Mouse (Mus musculus) limb, embryonic 13.5 days (tissue): ENCODE measurements around the gene Grik4. TPM values are rescaled to one million over a fixed set of nuclear protein-coding genes. Genes with fewer than 3 reads are reported as not detected.

Source experiments
- ATAC-seq: fragments of 200-750 bp; cut with Nextera tagmentation; 2 replicates; pipeline ENCODE4 v1.8.0; 2017; ENCODE audit warnings: low read depth, moderate number of reproducible peaks, moderate TSS enrichment; ENCODE audit not compliant: low FRiP score
- H3K27ac ChIP-seq: fragments of 300-500 bp; sonication (generic); 2 replicates; pipeline ENCODE4 v1.5.1; 2015; ENCODE audit warnings: inconsistent platforms, mild to moderate bottlenecking, moderate library complexity
- H3K27me3 ChIP-seq: fragments of 300-500 bp; sonication (generic); 2 replicates; pipeline ENCODE4 v1.6.1; 2015; ENCODE audit warnings: mild to moderate bottlenecking, inconsistent platforms
- H3K36me3 ChIP-seq: fragments of 300-500 bp; sonication (generic); 2 replicates; pipeline ENCODE4 v1.6.1; 2015; ENCODE audit warnings: inconsistent platforms, mild to moderate bottlenecking, moderate library complexity
- H3K4me1 ChIP-seq: fragments of 300-500 bp; sonication (generic); 2 replicates; pipeline ENCODE4 v1.6.1; 2015; ENCODE audit warnings: inconsistent platforms
- H3K4me2 ChIP-seq: fragments of 300-500 bp; sonication (generic); replicated peaks from 2 replicates; pipeline ENCODE4 v1.6.1; 2015; ENCODE audit warnings: inconsistent platforms, mild to moderate bottlenecking, moderate library complexity
- H3K4me3 ChIP-seq: fragments of 300-500 bp; sonication (generic); 2 replicates; pipeline ENCODE4 v1.5.1; 2015; ENCODE audit warnings: moderate library complexity, mild to moderate bottlenecking, inconsistent platforms
- H3K9ac ChIP-seq: fragments of 300-500 bp; sonication (generic); 2 replicates; pipeline ENCODE4 v1.6.1; 2015; ENCODE audit warnings: mild to moderate bottlenecking, inconsistent platforms
- H3K9me3 ChIP-seq: fragments of 300-500 bp; sonication (generic); 2 replicates; pipeline ENCODE4 v1.6.1; 2016; ENCODE audit warnings: inconsistent platforms
- WGBS: fragments of 180-500 bp; shearing (Covaris S2); methylation state at CpG from one replicate; pipeline ENCODE4 v1.1.7; 2015; 5-methylcytosine and 5-hydroxymethylcytosine counted together
- polyA plus RNA-seq: library from polyadenylated mRNA; unstranded; fragments of >200 nt; fragmentation: Nextera tagmentation; extraction: Ambion mirVana; gene quantifications from 2 replicates; pipeline ENCODE4 v1.2.1, GENCODE M21; 2015

The Grik4 gene
- polyA plus RNA-seq, 1 experiment from 2014 or later: 2.7 TPM

GRCm38 (mm10) chr9:42674017-42674412, 270.3 kb downstream of the Grik4 start:
- H3K36me3 ChIP-seq: no peaks in the 10 kb centered on the region

GRCm38 (mm10) chr9:42673385-42674016, 270.8 kb downstream of the Grik4 start:
- 12% methylated on average over 12 of the region's 12 CpGs for WGBS
- H3K36me3 ChIP-seq: no peaks in the 10 kb centered on the region

More at GRCm38 (mm10) chr9:42674017-42674412, 270.3 kb downstream of the Grik4 start:
- H3K9me3 ChIP-seq: no peaks in the 10 kb centered on the region
- no peak for ATAC-seq
- 41% methylated on average over 5 of the region's 5 CpGs for WGBS
- H3K9ac ChIP-seq: no peak overlapping the region
- 0 out of 2 replicates have a peak overlapping the region, but pooled peaks have one; percentile 81 for H3K27ac ChIP-seq
- H3K4me3 ChIP-seq: no peak overlapping the region
- H3K4me2 ChIP-seq: peak overlapping the region; percentile 25; the same call in 1 of the 2 replicates
- H3K27me3 ChIP-seq: no peaks in the 10 kb centered on the region; the same call in 1 of the 2 replicates
- peaks cover 27% of the 10 kb centered on the region for H3K4me1 ChIP-seq

GRCm38 (mm10) chr9:42672982-42673381, 271.3 kb downstream of the Grik4 start:
- peak overlapping the region; percentile 25; the same call in 1 of the 2 replicates for H3K4me2 ChIP-seq
- no peaks in the 10 kb centered on the region for H3K9me3 ChIP-seq
- WGBS: 36% methylated on average over 8 of the region's 8 CpGs
- H3K27ac ChIP-seq: peak overlapping the region; percentile 81
- no peaks in the 10 kb centered on the region for H3K36me3 ChIP-seq
- H3K27me3 ChIP-seq: no peaks in the 10 kb centered on the region; the same call in 1 of the 2 replicates
- no peak for ATAC-seq
- no peak overlapping the region for H3K9ac ChIP-seq
- H3K4me1 ChIP-seq: peaks cover 27% of the 10 kb centered on the region
- no peak overlapping the region for H3K4me3 ChIP-seq

More at GRCm38 (mm10) chr9:42673385-42674016, 270.8 kb downstream of the Grik4 start:
- Histone ChIP-seq H3K27ac (peak overlapping the region; percentile 81), H3K27me3 (no peaks in the 10 kb centered on the region; the same call in 1 of the 2 replicates), H3K4me3 (no peak overlapping the region), H3K9me3 (no peaks in the 10 kb centered on the region), H3K4me1 (peaks cover 27% of the 10 kb centered on the region), H3K9ac (no peak overlapping the region), H3K4me2 (peak overlapping the region; percentile 25; the same call in 1 of the 2 replicates)
- peak; percentile 69; the same call in 1 of the 2 replicates for ATAC-seq

GRCm38 (mm10) chr9:42670619-42671018, 273.7 kb downstream of the Grik4 start:
- H3K9ac ChIP-seq: no peak overlapping the region

GRCm38 (mm10) chr9:42661481-42661880, 282.8 kb downstream of the Grik4 start:
- H3K4me2 ChIP-seq: no peak overlapping the region
- H3K27me3 ChIP-seq: no peaks in the 10 kb centered on the region
- no peak overlapping the region for H3K27ac ChIP-seq
- no peak overlapping the region for H3K9ac ChIP-seq
- H3K4me3 ChIP-seq: no peak overlapping the region
- no peaks in the 10 kb centered on the region for H3K36me3 ChIP-seq
- H3K4me1 ChIP-seq: no peaks in the 10 kb centered on the region
- H3K9me3 ChIP-seq: no peaks in the 10 kb centered on the region
- 78% methylated on average over 1 of the region's 1 CpGs for WGBS
- ATAC-seq: no peak

More at GRCm38 (mm10) chr9:42670619-42671018, 273.7 kb downstream of the Grik4 start:
- Histone ChIP-seq H3K36me3 (no peaks in the 10 kb centered on the region), H3K4me1 (peaks cover 27% of the 10 kb centered on the region), H3K9me3 (no peaks in the 10 kb centered on the region), H3K27me3 (no peaks in the 10 kb centered on the region; the same call in 1 of the 2 replicates), H3K4me2 (no peak overlapping the region), H3K27ac (no peak overlapping the region), H3K4me3 (no peak overlapping the region)
- no peak for ATAC-seq
- WGBS: 79% methylated on average over 2 of the region's 2 CpGs

GRCm38 (mm10) chr9:42652756-42653155, 291.5 kb downstream of the Grik4 start:
- no peaks in the 10 kb centered on the region for H3K9me3 ChIP-seq
- WGBS: 73% methylated on average over 2 of the region's 2 CpGs
- H3K9ac ChIP-seq: no peak overlapping the region
- H3K27ac ChIP-seq: no peak overlapping the region
- no peaks in the 10 kb centered on the region for H3K4me1 ChIP-seq
- no peaks in the 10 kb centered on the region for H3K36me3 ChIP-seq
- no peak overlapping the region for H3K4me3 ChIP-seq
- no peak overlapping the region for H3K4me2 ChIP-seq
- no peaks in the 10 kb centered on the region for H3K27me3 ChIP-seq
- ATAC-seq: no peak

- H3K27me3 ChIP-seq: 0 out of 2 replicates have a peak, but pooled peaks cover 1% of the 10 kb centered on the region
- ATAC-seq: no peak
- no peak overlapping the region for H3K27ac ChIP-seq
- no peaks in the 10 kb centered on the region for H3K4me1 ChIP-seq
- WGBS: 63% methylated on average over 4 of the region's 4 CpGs
- H3K36me3 ChIP-seq: no peaks in the 10 kb centered on the region
- H3K9ac ChIP-seq: no peak overlapping the region
- H3K9me3 ChIP-seq: no peaks in the 10 kb centered on the region
- no peak overlapping the region for H3K4me3 ChIP-seq
- H3K4me2 ChIP-seq: no peak overlapping the region
Measured at GRCm38 (mm10) chr9:42652309-42652708, 292.0 kb downstream of the Grik4 start.

- no peak overlapping the region for H3K27ac ChIP-seq
- no peak overlapping the region for H3K9ac ChIP-seq
- H3K9me3 ChIP-seq: no peaks in the 10 kb centered on the region
- 57% methylated on average over 5 of the region's 5 CpGs for WGBS
- no peaks in the 10 kb centered on the region for H3K36me3 ChIP-seq
- ATAC-seq: no peak
- H3K27me3 ChIP-seq: peaks cover 7% of the 10 kb centered on the region; the same call in 1 of the 2 replicates
- no peak overlapping the region for H3K4me3 ChIP-seq
- H3K4me1 ChIP-seq: peaks cover 11% of the 10 kb centered on the region
- no peak overlapping the region for H3K4me2 ChIP-seq
Measured at GRCm38 (mm10) chr9:42649872-42650271, 294.4 kb downstream of the Grik4 start.

- H3K4me1 ChIP-seq: peaks cover 11% of the 10 kb centered on the region
- ATAC-seq: no peak
- H3K36me3 ChIP-seq: no peaks in the 10 kb centered on the region
- H3K4me2 ChIP-seq: no peak overlapping the region
- H3K9ac ChIP-seq: no peak overlapping the region
- WGBS: 93% methylated on average over 3 of the region's 3 CpGs
- peaks cover 7% of the 10 kb centered on the region; the same call in 1 of the 2 replicates for H3K27me3 ChIP-seq
- H3K27ac ChIP-seq: no peak overlapping the region
- no peaks in the 10 kb centered on the region for H3K9me3 ChIP-seq
- H3K4me3 ChIP-seq: no peak overlapping the region
Measured at GRCm38 (mm10) chr9:42648051-42648450, 296.2 kb downstream of the Grik4 start.

GRCm38 (mm10) chr9:42647596-42647995, 296.7 kb downstream of the Grik4 start:
- H3K9me3 ChIP-seq: no peaks in the 10 kb centered on the region
- H3K27ac ChIP-seq: no peak overlapping the region
- H3K4me2 ChIP-seq: no peak overlapping the region
- H3K36me3 ChIP-seq: no peaks in the 10 kb centered on the region
- H3K9ac ChIP-seq: no peak overlapping the region
- peaks cover 10% of the 10 kb centered on the region; the same call in 1 of the 2 replicates for H3K27me3 ChIP-seq
- peaks cover 11% of the 10 kb centered on the region for H3K4me1 ChIP-seq
- ATAC-seq: no peak
- WGBS: 71% methylated on average over 3 of the region's 3 CpGs
- H3K4me3 ChIP-seq: no peak overlapping the region

GRCm38 (mm10) chr9:42646821-42647220, 297.5 kb downstream of the Grik4 start:
- no peak overlapping the region for H3K27ac ChIP-seq

GRCm38 (mm10) chr9:42645161-42645560, 299.1 kb downstream of the Grik4 start:
- Histone ChIP-seq H3K36me3 (no peaks in the 10 kb centered on the region), H3K9me3 (no peaks in the 10 kb centered on the region), H3K27me3 (peaks cover 10% of the 10 kb centered on the region; the same call in 1 of the 2 replicates), H3K4me3 (no peak overlapping the region), H3K4me2 (no peak overlapping the region), H3K27ac (no peak overlapping the region), H3K9ac (no peak overlapping the region), H3K4me1 (peaks cover 11% of the 10 kb centered on the region)
- 89% methylated on average over 5 of the region's 5 CpGs for WGBS
- ATAC-seq: no peak

More at GRCm38 (mm10) chr9:42646821-42647220, 297.5 kb downstream of the Grik4 start:
- H3K36me3 ChIP-seq: no peaks in the 10 kb centered on the region
- 42% methylated on average over 10 of the region's 10 CpGs for WGBS
- no peak overlapping the region for H3K9ac ChIP-seq
- no peak overlapping the region for H3K4me3 ChIP-seq
- ATAC-seq: no peak
- H3K4me2 ChIP-seq: no peak overlapping the region
- no peaks in the 10 kb centered on the region for H3K9me3 ChIP-seq
- H3K27me3 ChIP-seq: peaks cover 10% of the 10 kb centered on the region; the same call in 1 of the 2 replicates
- peaks cover 11% of the 10 kb centered on the region for H3K4me1 ChIP-seq
